Mouse (Mus musculus) spleen, adult 2 months (tissue): ENCODE measurements at regions not wholly inside any gene's neighbourhood (a gene's known extent, or its start where the extent isn't known, plus 50 kb on each side); places are given as distances from the start of the nearest gene placed in this dataset.

Experiments
- CTCF ChIP-seq: fragments of 200-500 bp; IDR thresholded peaks from 2 replicates; pipeline ENCODE4 v1.5.1; 2011; ENCODE audit warnings: mild to moderate bottlenecking, inconsistent platforms; ENCODE audit not compliant: insufficient read depth, insufficient read length, insufficient replicate concordance; ENCODE audit errors: extremely low read depth
- POLR2A ChIP-seq: fragments of 200-500 bp; IDR thresholded peaks from 2 replicates; pipeline ENCODE4 v1.6.1; 2011; ENCODE audit warnings: low read depth, low read length, inconsistent platforms

GRCm38 (mm10) chr6:24384193-24384888 is 130.5 kb downstream of the Iqub start:
- no peak for TF ChIP-seq POLR2A
- TF ChIP-seq CTCF = no peak
